In the genomic region with DNA sequence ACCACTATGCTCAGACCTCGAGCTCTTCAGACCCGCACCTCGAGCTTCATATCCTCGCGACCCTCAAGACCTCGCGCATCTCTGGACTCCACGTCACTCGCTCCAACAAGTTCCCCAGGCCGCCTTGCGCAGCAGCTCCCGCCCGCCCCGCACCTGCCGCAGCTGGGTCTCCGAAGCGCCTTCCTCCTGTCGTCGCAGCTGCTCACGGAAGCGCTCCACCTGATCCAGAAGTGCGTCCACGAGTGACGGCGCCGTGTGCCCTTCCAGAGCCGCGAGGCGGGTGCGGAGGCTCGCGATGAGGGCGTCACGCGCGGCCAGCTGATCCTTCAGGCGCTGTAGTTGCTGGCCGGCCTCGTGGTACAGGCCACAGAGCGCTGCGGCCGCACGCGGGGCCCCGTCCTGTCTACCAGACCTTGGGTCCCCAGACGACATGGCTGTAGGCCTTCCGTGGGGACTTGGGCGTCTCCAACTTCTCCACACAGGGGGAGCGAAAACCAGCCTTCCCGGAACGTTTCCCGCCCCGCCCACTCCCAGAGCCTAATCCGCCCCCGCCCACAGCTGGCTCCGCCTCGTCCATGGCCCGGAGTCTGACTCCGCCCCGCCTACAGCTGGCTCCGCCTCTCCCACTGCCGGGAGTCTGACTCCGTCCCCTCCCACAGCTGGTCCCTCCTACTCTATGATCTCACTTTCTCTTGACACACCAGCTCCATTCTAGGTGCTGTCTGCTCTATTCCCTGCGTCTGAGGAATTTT, we compare ENCODE assay signal across 7 mouse cellular contexts. TPM values are rescaled to one million over a fixed set of nuclear protein-coding genes. Genes with fewer than 3 reads are reported as not detected.
A peak's percentile ranks its signal among the peaks of the same experiment; 100 is the strongest.
DNase-seq lines count a peak whose midpoint lies in the region; ATAC-seq lines count a peak whose summit lies in the region.

A gene (minus strand): TSS at position 526 of the 752 bp plus-strand sequence.

- H3K27ac ChIP-seq in embryonic facial prominence, embryonic 11.5 days (replicated peaks; ENCODE audit: low read depth, low read length) = no peak within 1 kb of the TSS
- no peak within 1 kb of the TSS for H3K27ac ChIP-seq in limb, embryonic 11.5 days (replicated peaks; ENCODE audit: low read depth, low read length)
- H3K27ac ChIP-seq in midbrain, embryonic 14.5 days (replicated peaks; ENCODE audit: low read depth, low read length) = no peak within 1 kb of the TSS

- H3K27me3 ChIP-seq in embryonic facial prominence, embryonic 11.5 days (ENCODE audit: control insufficient read depth, insufficient read depth, low read length) = peaks cover 3% of the 10 kb centered on the region; the same call in 1 of the 2 replicates
- H3K27me3 ChIP-seq in limb, embryonic 11.5 days (ENCODE audit: control insufficient read depth, insufficient read depth, low read length) = peaks cover 11% of the 10 kb centered on the region
- H3K27me3 ChIP-seq in midbrain, embryonic 14.5 days (ENCODE audit: control insufficient read depth, insufficient read depth, low read length) = no peaks in the 10 kb centered on the region

- peak within 1 kb of the TSS; percentile 98 for H3K4me2 ChIP-seq in embryonic facial prominence, embryonic 11.5 days (ENCODE audit: low read depth, low read length)
- H3K4me2 ChIP-seq in limb, embryonic 11.5 days (ENCODE audit: low read depth, severe bottlenecking) = peak within 1 kb of the TSS; percentile 95
- peak within 1 kb of the TSS; percentile 95 for H3K4me2 ChIP-seq in midbrain, embryonic 14.5 days (ENCODE audit: low read length)

- H3K9ac ChIP-seq in embryonic facial prominence, embryonic 11.5 days (replicated peaks; ENCODE audit: low read length) = peak within 1 kb of the TSS; percentile 66
- peak within 1 kb of the TSS; percentile 59 for H3K9ac ChIP-seq in limb, embryonic 11.5 days (ENCODE audit: low read length)
- H3K9ac ChIP-seq in midbrain, embryonic 14.5 days (replicated peaks; ENCODE audit: low read length) = peak within 1 kb of the TSS; percentile 59

- no peaks in the 10 kb centered on the region for H3K9me3 ChIP-seq in embryonic facial prominence, embryonic 11.5 days (replicated peaks; ENCODE audit: control insufficient read depth, low read length)
- no peaks in the 10 kb centered on the region for H3K9me3 ChIP-seq in limb, embryonic 11.5 days (ENCODE audit: control insufficient read depth, low read length)
- H3K9me3 ChIP-seq in midbrain, embryonic 14.5 days (ENCODE audit: control insufficient read depth, low read length) = no peaks in the 10 kb centered on the region

- peak; percentile 99 for DNase-seq in adrenal gland, postnatal 14 days
- DNase-seq in embryonic facial prominence, embryonic 11.5 days (ENCODE audit: low spot score) = peak; percentile 94
- peak; percentile 100 for DNase-seq in heart, adult 11 months
- DNase-seq in kidney, adult 18-20 months = peak; percentile 99
- DNase-seq in limb, embryonic 11.5 days (ENCODE audit: low spot score) = peak; percentile 96
- peak; percentile 92 for DNase-seq in midbrain, embryonic 14.5 days
- DNase-seq in spleen, adult 18-20 months = peak; percentile 95 to 99

- no peaks in the 10 kb centered on the region for H3K36me3 ChIP-seq in embryonic facial prominence, embryonic 11.5 days (replicated peaks; ENCODE audit: control insufficient read depth, insufficient read depth, low read depth, low read length)
- H3K36me3 ChIP-seq in limb, embryonic 11.5 days (ENCODE audit: control insufficient read depth, insufficient read depth, low read length) = no peaks in the 10 kb centered on the region
- H3K36me3 ChIP-seq in midbrain, embryonic 14.5 days (ENCODE audit: control insufficient read depth, insufficient read depth, low read length) = no peaks in the 10 kb centered on the region

- peak; percentile 91 for ATAC-seq in embryonic facial prominence, embryonic 11.5 days (replicated peaks; ENCODE audit: insufficient number of reproducible peaks, low FRiP score, low TSS enrichment, low read depth)
- peak; percentile 92 for ATAC-seq in limb, embryonic 11.5 days (ENCODE audit: insufficient number of reproducible peaks, low FRiP score, low TSS enrichment, low read depth)
- peak; percentile 91 for ATAC-seq in midbrain, embryonic 14.5 days (ENCODE audit: low FRiP score, low TSS enrichment)

- under 1% methylated on average over 63 of the region's 64 CpGs for WGBS in embryonic facial prominence, embryonic 11.5 days
- WGBS in limb, embryonic 11.5 days = under 1% methylated on average over 64 of the region's 64 CpGs
- WGBS in midbrain, embryonic 14.5 days = under 1% methylated on average over 64 of the region's 64 CpGs

- no peaks in the 10 kb centered on the region for H3K4me1 ChIP-seq in embryonic facial prominence, embryonic 11.5 days (ENCODE audit: control insufficient read depth, insufficient read depth, low read length)
- no peaks in the 10 kb centered on the region for H3K4me1 ChIP-seq in limb, embryonic 11.5 days (ENCODE audit: control insufficient read depth, insufficient read depth, low read length)
- no peaks in the 10 kb centered on the region for H3K4me1 ChIP-seq in midbrain, embryonic 14.5 days (ENCODE audit: control insufficient read depth, insufficient read depth, low read length)

- H3K4me3 ChIP-seq in embryonic facial prominence, embryonic 11.5 days (ENCODE audit: low read depth, low read length) = peak within 1 kb of the TSS; percentile 68
- peak within 1 kb of the TSS; percentile 53 for H3K4me3 ChIP-seq in limb, embryonic 11.5 days (ENCODE audit: low read depth, low read length)
- H3K4me3 ChIP-seq in midbrain, embryonic 14.5 days (replicated peaks; ENCODE audit: low read depth, low read length) = peak within 1 kb of the TSS; percentile 57

RNA-seq across cellular contexts. Expression of the gene that starts here (rescaled TPM):
- 12.1 and 14.8 TPM in 2 replicates for total RNA-seq in adrenal gland, postnatal 14 days (2021)
- 3.4 and 6.4 TPM in 2 replicates for polyA plus RNA-seq in embryonic facial prominence, embryonic 11.5 days (2014; fragmentation: Nextera tagmentation; extraction: Ambion mirVana)
- polyA plus RNA-seq in limb, embryonic 11.5 days (2014; fragmentation: Nextera tagmentation; extraction: Ambion mirVana) = 4.1 and 4.4 TPM in 2 replicates
- 5.9 and 6.2 TPM in 2 replicates for polyA plus RNA-seq in midbrain, embryonic 14.5 days (2014; fragmentation: Nextera tagmentation; extraction: Ambion mirVana)
